Mouse (Mus musculus) small intestine, adult 2 months (tissue): ENCODE data around the gene Spag9. TPM values are rescaled to one million over a fixed set of nuclear protein-coding genes. Genes with fewer than 3 reads are reported as not detected.

Experiments
- H3K27ac ChIP-seq: fragments of 200-500 bp; 2 replicates; pipeline ENCODE4 v1.5.1; 2012; ENCODE audit warnings: low read depth, low read length, control low read depth, inconsistent platforms; ENCODE audit not compliant: insufficient read depth
- H3K27me3 ChIP-seq: fragments of 200-500 bp; 2 replicates; pipeline ENCODE4 v1.6.1; 2012; ENCODE audit warnings: mild to moderate bottlenecking, moderate library complexity, low read length, inconsistent platforms; ENCODE audit not compliant: control insufficient read depth, insufficient read depth
- H3K36me3 ChIP-seq: fragments of 200-500 bp; 2 replicates; pipeline ENCODE4 v1.6.1; 2012; ENCODE audit warnings: mild to moderate bottlenecking, low read length, control low read depth, inconsistent platforms; ENCODE audit not compliant: control insufficient read depth, insufficient read depth
- H3K4me1 ChIP-seq: fragments of 200-500 bp; 2 replicates; pipeline ENCODE4 v1.6.1; 2012; ENCODE audit warnings: low read length, inconsistent platforms, mixed read lengths; ENCODE audit not compliant: control insufficient read depth, insufficient read depth, insufficient read length
- H3K4me3 ChIP-seq: fragments of 200-500 bp; 2 replicates; pipeline ENCODE4 v1.5.1; 2012; ENCODE audit warnings: low read depth, mild to moderate bottlenecking, control low read depth, inconsistent platforms, low read length, moderate library complexity
- CTCF ChIP-seq: fragments of 200-500 bp; IDR thresholded peaks from 2 replicates; pipeline ENCODE4 v1.5.1; 2012; ENCODE audit warnings: low read depth, mild to moderate bottlenecking, control low read depth, inconsistent platforms, low read length, moderate library complexity, mixed read lengths; ENCODE audit not compliant: insufficient replicate concordance, insufficient read length; ENCODE audit errors: extremely low read depth
- POLR2A ChIP-seq: fragments of 200-500 bp; IDR thresholded peaks from 2 replicates; pipeline ENCODE4 v1.6.1; 2012; ENCODE audit warnings: low read depth, mild to moderate bottlenecking, control low read depth, inconsistent platforms, low read length, moderate library complexity
- WGBS: fragments of 180-500 bp; shearing (Covaris S2); methylation state at CpG from one replicate; pipeline ENCODE4 v1.1.7; 2018; 5-methylcytosine and 5-hydroxymethylcytosine counted together
- polyA plus RNA-seq: library from polyadenylated mRNA; depleted of rRNA; stranded (reverse); fragments of >200 nt; gene quantifications from 2 replicates; pipeline ENCODE4 v1.2.3, GENCODE M21; 2012

The Spag9 gene
- polyA plus RNA-seq, 1 experiment = 32.4 TPM

GRCm38 (mm10) chr11:93985265-93985664 is 10.6 kb upstream of the Spag9 start:
- WGBS = 84% methylated on average over 5 of the region's 5 CpGs
- H3K27me3 ChIP-seq = no peaks in the 10 kb centered on the region
- H3K36me3 ChIP-seq = no peaks in the 10 kb centered on the region
- no peak overlapping the region for H3K4me3 ChIP-seq
- no peak overlapping the region for H3K27ac ChIP-seq
- TF ChIP-seq CTCF = no peak
- no peak for TF ChIP-seq POLR2A
- H3K4me1 ChIP-seq = peaks cover 14% of the 10 kb centered on the region; the same call in 1 of the 2 replicates

GRCm38 (mm10) chr11:93986298-93986697 is 9.6 kb upstream of the Spag9 start:
- Histone ChIP-seq H3K36me3 (no peaks in the 10 kb centered on the region), H3K4me1 (peaks cover 14% of the 10 kb centered on the region; the same call in 1 of the 2 replicates), H3K27me3 (no peaks in the 10 kb centered on the region), H3K27ac (no peak overlapping the region), H3K4me3 (no peak overlapping the region)
- no peak for TF ChIP-seq CTCF

GRCm38 (mm10) chr11:93987026-93987425 is 8.9 kb upstream of the Spag9 start:
- TF ChIP-seq CTCF = no peak
- TF ChIP-seq POLR2A = no peak
- Histone ChIP-seq H3K4me3 (no peak overlapping the region), H3K36me3 (no peaks in the 10 kb centered on the region), H3K4me1 (peaks cover 14% of the 10 kb centered on the region; the same call in 1 of the 2 replicates), H3K27ac (peak overlapping the region; percentile 80), H3K27me3 (no peaks in the 10 kb centered on the region)
- 79% methylated on average over 4 of the region's 4 CpGs for WGBS

GRCm38 (mm10) chr11:93987625-93988327 is 8.1 kb upstream of the Spag9 start:
- Histone ChIP-seq H3K27ac (peak overlapping the region; percentile 80), H3K36me3 (no peaks in the 10 kb centered on the region), H3K27me3 (no peaks in the 10 kb centered on the region), H3K4me3 (no peak overlapping the region), H3K4me1 (peaks cover 14% of the 10 kb centered on the region; the same call in 1 of the 2 replicates)
- TF ChIP-seq POLR2A = no peak
- 29% methylated on average over 8 of the region's 8 CpGs for WGBS

- 34% methylated on average over 12 of the region's 12 CpGs for WGBS
- Histone ChIP-seq H3K36me3 (no peaks in the 10 kb centered on the region), H3K4me1 (peaks cover 14% of the 10 kb centered on the region; the same call in 1 of the 2 replicates), H3K27me3 (no peaks in the 10 kb centered on the region), H3K27ac (peak overlapping the region; percentile 80), H3K4me3 (no peak overlapping the region)
- TF ChIP-seq POLR2A (no peak), CTCF (no peak)
These were observed 7.4 kb upstream of the Spag9 start for GRCm38 (mm10) chr11:93988328-93989062.

- Histone ChIP-seq H3K4me1 (peaks cover 2% of the 10 kb centered on the region; the same call in 1 of the 2 replicates), H3K27ac (peak overlapping the region; percentile 100), H3K27me3 (no peaks in the 10 kb centered on the region), H3K36me3 (no peaks in the 10 kb centered on the region), H3K4me3 (no peak overlapping the region; the same call in 1 of the 2 replicates)
- TF ChIP-seq POLR2A (no peak), CTCF (no peak)
- WGBS = 37% methylated on average over 5 of the region's 5 CpGs
These were observed 1.4 kb upstream of the Spag9 start for GRCm38 (mm10) chr11:93994531-93994930.

- H3K4me3 ChIP-seq = peak overlapping the region; percentile 81
- WGBS = under 1% methylated on average over 15 of the region's 15 CpGs
- H3K27me3 ChIP-seq = no peaks in the 10 kb centered on the region
- peaks cover 2% of the 10 kb centered on the region; the same call in 1 of the 2 replicates for H3K4me1 ChIP-seq
- H3K27ac ChIP-seq = peak overlapping the region; percentile 100
- no peaks in the 10 kb centered on the region for H3K36me3 ChIP-seq
- TF ChIP-seq POLR2A (peak; percentile 65; the same call in 1 of the 2 replicates), CTCF (no peak)
These were observed 676 bp upstream of the Spag9 start for GRCm38 (mm10) chr11:93995111-93995719.
